Mouse (Mus musculus) heart, adult 9 months (tissue): Measurements from ENCODE around the gene Chad.

Experiments used
- DNase-seq, 2 experiments: peaks; one replicate each; pipeline ENCODE4 v3.0.0; 2022; ENCODE audit warnings: low spot score in 2 of 2

Chad gene

DNA sequence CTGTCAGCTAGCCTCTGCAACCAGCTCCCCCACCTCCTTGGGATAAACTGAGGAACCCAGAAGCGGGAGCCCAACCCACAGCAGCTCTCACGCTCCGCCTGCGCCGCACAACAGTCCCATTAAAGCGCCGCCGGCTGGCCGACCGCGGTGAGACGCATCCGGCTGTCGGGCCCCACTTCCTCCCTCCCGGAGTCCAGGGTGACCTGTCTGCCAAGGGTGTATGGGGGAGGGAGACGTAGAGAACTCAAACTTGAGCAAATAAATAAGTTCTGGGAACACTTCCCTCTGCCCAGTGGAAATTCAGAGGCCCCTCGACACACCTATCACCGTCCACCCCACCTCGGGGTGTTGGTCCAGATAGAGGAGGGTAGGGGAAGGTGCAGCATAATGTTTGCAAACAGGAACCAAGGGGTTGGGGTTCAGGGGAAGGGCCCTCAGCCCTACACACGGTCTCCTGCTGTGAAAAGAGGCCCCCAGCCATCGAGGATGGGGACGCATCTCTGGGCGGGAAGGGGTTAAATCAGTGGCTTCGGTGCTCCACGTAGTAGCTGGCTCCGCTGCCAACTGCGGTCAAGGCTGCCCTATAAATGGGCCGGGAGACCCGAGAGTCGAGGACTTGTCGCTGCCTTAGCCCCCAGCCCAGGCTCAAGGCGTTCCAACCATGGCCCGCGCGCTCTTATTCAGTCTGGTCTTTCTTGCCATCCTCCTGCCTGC lies at the start of gene Chad:
Gene Chad (plus strand): TSS at position 611 of the 714 bp plus-strand sequence.
- DNase-seq: no peak

GRCm38 (mm10) chr11:94521219-94521843 lies 43.5 kb upstream of the Chad start, which contains the start of gene Mycbpap:
TSS of gene Mycbpap (minus strand) at chr11:94521742.
- DNase-seq: peak; percentile 41 to 59

DNA sequence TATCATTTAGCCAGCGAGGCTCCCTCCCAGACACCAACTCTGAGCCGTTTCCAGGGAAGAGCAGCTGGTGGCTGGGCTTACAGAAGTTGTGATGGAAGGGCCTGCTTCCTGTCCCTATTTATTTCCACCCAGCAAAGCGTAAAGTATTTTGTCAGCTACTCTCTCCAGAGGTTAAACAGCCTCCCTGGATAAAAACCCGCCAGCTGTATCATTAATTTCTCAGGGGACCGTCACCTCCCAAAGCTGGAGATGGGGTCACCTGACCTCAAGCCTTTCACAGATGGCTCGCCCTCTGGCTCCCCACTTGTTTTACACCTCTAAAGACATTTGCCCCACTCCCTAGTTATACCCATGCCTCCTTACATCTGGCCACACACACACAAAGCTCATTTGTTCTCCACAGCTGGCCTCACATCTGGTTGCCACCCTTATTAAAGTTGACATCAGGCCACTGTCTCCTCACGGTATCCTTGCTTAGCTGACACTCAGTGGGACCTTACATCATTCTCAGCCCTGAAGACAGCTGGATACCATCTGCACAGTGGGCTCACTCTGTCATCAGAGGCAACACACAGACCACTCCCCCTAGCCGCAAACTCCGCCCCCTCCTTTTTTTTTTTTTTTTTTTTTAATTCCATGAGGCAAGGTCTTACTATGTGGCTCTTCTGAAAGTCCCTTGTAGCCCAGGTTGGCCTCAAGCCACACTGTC lies 38.5 kb upstream of the Chad start:
- DNase-seq: peak in 1 of 2 experiments; percentile 21

- no peak for DNase-seq
Measured at GRCm38 (mm10) chr11:94528879-94529278, 36.0 kb upstream of the Chad start.

DNA sequence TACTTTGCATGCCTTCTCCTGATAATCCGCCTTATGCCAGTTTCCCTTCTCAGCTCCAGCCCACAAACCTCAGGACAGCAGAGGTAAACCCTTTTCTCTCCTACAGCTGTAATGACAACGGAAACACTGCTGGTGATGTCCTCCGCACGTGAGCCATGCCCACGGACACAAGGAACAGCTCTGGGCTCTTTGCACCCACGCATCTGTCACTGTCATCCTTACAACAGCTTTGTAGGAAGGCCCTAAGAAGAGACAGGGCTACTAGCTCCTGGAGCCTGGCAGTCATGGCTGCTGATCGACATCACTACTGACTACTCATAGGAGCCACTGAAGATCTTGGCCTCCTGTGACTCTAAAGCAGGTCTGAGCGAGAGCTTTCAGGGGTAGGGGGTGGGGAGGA lies 31.7 kb upstream of the Chad start:
- no peak for DNase-seq

DNA sequence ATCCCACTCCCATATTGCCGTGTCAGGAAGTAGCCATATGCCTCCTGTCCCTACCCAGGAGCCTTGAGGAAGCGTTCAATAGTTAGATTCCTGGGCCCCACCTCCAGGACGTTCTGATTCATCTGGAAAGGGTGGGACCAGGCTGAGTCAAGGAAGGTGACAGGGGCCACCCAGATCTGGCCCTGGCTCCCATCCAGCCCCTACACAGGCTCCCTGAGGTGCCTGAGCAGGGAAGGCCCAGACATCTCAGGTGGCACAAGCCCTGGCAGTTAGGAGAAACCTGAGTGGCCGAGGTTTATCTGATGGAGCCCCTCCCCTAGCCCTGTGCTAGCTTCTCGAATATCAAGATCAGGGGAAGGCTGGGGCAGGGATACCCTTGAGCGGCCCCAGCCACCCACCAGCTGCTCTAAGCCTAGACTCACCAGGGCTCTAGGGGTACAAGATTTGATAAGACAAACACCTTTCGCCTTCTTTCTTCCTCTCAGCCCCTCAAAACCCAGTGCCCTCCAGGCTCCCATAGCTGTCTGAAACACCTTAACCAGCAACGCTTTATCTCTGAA lies 26.0 kb upstream of the Chad start:
- DNase-seq: no peak

DNA sequence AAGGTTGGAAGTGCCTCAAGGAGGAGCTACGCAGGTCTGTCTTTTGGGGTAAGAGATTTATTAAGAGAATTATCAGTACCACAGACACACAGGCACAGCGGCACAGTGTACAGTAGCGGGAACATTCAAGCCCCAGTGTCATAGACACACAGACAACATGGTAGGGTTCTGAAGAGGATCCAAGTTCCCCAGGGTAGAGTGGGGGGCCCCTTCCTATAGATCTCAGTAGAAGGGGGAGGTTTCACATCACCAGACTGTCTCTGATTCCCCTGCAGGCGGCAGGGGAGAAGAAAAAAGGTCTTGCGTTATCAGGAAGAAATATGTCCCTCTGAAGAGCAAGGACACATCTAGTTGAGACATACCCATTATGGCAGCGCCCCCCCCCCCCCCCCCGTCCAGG lies 25.1 kb upstream of the Chad start:
- no peak for DNase-seq

- no peak for DNase-seq
Measured at GRCm38 (mm10) chr11:94542400-94542799, 22.4 kb upstream of the Chad start.

- no peak for DNase-seq
Measured at GRCm38 (mm10) chr11:94543344-94543743, 21.5 kb upstream of the Chad start.

DNA sequence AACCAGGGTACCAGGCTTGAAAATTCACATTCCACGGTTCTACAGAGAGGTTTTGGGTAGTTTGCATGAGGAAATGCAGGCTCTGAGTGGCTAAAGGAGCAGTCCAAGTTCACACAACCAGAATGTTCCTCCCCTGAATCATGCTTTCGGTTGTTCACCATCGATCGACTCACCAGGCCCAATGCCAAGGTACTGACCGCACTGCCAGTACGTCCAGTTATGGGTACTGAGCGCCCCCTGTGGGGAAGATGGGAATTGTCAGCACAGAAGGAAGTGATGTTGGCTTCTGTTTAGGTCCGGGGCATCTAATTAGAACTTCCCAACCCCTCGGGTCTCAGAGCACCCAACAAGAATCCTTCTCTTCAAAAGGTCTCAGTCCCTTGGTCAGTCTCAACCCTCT lies 20.9 kb upstream of the Chad start:
- DNase-seq: peak; percentile 85 to 94

DNA sequence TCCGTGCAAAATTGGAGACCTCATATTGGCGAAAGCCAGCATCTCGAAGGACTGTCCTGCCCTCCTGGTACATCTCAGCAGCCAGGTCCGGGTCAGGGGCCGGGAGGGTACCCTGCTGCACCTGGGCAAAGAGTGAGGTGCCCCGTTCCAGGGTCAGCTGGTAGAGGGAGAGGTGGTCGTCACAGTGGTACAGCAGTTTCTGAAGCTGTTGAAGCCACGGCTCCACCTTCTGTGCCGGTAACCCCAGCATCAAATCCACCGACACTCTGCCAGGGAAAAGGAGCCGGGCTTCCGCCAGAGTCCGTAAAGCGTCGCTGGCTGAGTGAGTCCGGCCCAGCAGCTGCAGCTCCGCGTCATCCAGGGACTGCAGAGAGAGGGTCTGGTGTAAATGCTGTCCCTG lies 20.4 kb upstream of the Chad start:
- DNase-seq: no peak

DNA sequence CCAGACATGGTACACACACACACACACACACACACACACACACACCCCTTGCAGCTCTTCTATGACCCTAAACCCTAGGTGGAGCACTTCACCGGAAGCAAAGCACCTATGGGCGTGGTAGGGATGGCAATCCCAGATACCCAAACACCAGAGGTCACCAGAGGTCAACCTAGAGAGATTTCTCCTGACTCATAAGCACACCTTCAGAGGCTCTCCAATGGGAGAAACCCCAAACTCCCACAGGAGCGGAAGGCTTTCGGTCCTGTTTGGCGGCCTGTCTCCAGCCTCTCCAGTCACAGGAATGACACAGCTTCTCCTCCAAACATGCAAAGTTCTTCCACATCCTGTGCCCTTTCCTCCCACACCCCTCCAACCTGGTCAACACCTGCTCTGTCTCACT lies 18.5 kb upstream of the Chad start:
- DNase-seq: no peak

DNA sequence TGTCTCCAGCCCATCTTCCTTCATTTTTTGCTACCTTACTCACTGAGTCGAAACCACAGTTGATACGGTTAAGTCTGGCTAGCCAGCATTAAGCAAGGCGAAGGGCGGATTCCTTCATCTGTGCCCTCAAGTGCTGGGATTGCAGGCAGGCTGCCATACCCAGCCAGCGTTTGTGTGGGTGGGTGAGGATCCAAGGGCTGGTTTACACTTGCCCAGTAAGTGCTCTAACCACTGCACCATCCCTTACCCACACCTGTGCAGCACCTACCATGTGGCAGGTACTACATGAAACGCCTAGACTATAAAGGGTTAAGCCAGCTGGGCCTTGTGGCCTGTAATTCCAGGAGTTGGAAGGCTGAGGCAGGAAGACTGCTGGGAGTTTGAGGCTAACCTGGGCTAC lies 17.6 kb upstream of the Chad start:
- no peak for DNase-seq

- DNase-seq: peak; percentile 68
Measured at GRCm38 (mm10) chr11:94548041-94548784, 16.6 kb upstream of the Chad start.

- peak; percentile 95 to 97 for DNase-seq
Measured at GRCm38 (mm10) chr11:94548888-94549690, 15.8 kb upstream of the Chad start, which contains the start of gene Rsad1. TSS of gene Rsad1 (minus strand) at chr11:94549255.

DNA sequence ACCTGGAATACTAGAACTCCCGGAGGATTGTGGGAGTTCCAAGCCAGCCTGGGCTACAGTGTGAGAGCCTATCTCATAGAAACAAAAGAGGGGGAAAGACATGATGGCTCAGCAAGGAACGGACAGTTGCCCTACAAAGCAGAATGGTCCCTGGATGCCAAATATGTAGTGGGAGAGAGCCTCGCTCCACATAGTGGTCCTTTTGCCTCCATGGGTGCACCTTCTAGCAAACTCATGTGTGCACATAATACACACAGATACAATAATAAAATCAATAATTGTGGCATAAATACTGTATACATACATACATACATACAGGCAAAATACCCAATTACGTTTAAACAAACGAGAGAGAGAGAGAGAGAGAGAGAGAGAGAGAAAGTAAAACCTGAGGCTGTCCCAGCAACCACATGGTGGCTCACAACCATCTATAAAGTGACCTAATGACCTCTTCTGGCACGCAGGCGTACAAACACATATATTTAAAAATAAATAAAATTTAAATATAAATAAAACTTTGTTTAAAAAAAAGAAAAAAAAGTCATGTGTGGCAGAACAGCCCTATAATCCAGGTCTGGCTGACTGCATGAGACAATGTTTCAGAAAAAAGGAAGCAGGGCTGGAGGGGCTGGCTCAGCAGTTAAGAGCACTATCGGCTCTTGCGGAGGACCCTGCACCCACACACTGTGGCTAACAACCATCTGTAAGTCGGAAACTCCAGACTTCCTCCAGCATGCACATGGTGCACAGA lies 15.0 kb upstream of the Chad start:
- DNase-seq: no peak

- DNase-seq: no peak
Measured at GRCm38 (mm10) chr11:94550442-94550744, 14.5 kb upstream of the Chad start.

- no peak for DNase-seq
Measured at GRCm38 (mm10) chr11:94558226-94558625, 6.6 kb upstream of the Chad start.

- no peak for DNase-seq
Measured at GRCm38 (mm10) chr11:94563383-94563782, 1.5 kb upstream of the Chad start.

DNA sequence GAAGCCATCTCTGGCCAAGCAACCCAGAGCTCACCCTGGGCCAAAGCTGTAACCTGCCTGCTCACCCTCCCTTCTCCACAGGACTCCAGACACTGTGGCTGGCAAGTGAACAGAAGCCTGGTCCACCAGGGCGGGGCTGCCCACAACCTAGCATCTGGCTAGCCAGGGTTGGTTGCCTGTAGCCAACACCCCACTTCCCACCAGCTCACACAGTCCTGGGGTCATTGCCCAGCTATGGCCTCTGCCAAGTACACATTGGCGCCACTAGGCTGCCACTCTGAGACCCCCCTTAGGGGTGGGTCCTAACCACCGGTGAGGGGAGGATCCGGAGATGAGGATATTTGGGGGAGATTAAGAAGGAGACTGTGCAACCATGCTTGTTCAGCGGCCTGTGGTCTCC lies 1.0 kb upstream of the Chad start:
- DNase-seq: no peak

GRCm38 (mm10) chr11:94565151-94565479 lies 268 bp downstream of the Chad start:
- DNase-seq: no peak
